Comparison of ENCODE assay signal across 19 mouse cellular contexts in the genomic region with DNA sequence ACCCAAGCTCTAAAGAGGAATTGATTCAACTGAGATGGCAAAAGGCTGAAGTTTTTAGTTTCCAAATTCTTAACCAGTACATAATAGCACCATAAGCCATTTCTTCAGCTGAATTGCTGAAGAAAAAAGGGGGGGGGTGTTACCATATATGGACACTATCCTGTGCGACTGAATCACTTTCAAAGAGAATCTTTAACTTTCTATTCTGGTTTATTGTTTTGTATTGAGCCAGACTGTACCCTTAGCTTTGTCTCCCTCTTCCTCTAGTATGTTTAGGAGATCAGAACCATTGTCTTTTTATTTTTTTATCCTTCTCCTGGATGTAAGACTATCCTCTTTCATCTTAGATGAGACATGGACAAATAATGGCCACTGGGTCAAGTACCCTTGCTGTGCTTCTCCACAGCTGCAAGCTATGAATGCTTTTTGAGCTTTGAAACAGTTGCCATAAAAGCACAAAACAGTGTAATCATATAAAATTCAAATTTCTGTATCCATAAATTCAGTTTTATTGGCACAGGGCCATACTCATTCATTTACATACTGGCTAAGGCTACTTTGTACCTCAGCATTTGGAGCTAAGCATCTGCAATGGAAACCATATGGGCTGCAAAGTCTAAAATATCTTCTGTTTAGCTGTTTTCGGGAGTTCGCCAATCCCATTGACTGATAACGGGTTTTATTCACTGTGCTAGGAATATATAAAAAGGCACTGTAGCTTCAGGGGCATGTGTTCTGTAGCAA.
A peak's percentile ranks its signal among the peaks of the same experiment; 100 is the strongest.
DNase-seq lines count a peak whose midpoint lies in the region; ATAC-seq lines count a peak whose summit lies in the region.
"Had no signal": no experiment of that assay in that cellular context is flagged by ENCODE, and none has a peak within 500 bp of the region (broad histone marks: within the 10 kb centered on the region; RNA-seq: fewer than 3 reads in every experiment).

No protein-coding gene starts in this region.

- no peaks in the 10 kb centered on the region for H3K27me3 ChIP-seq in forebrain, embryonic 13.5 days
- no peaks in the 10 kb centered on the region for H3K27me3 ChIP-seq in forebrain, embryonic 11.5 days (ENCODE audit: control insufficient read depth, insufficient read depth, low read length)
- H3K27me3 ChIP-seq: hindbrain, embryonic 13.5 days; limb, embryonic 15.5 days; neural tube, embryonic 13.5 days had no signal

- H3K4me3 ChIP-seq in forebrain, embryonic 13.5 days, result no peak overlapping the region
- no peak overlapping the region for H3K4me3 ChIP-seq in forebrain, embryonic 11.5 days (ENCODE audit: low read depth, low read length)
- H3K4me3 ChIP-seq: heart, embryonic 10.5 days; hindbrain, embryonic 13.5 days; limb, embryonic 15.5 days; neural tube, embryonic 13.5 days had no signal

- H3K9me3 ChIP-seq in forebrain, embryonic 13.5 days (replicated peaks), result no peaks in the 10 kb centered on the region
- no peaks in the 10 kb centered on the region for H3K9me3 ChIP-seq in forebrain, embryonic 11.5 days (ENCODE audit: control insufficient read depth, low read length)
- H3K9me3 ChIP-seq: heart, embryonic 10.5 days; hindbrain, embryonic 13.5 days; limb, embryonic 15.5 days; neural tube, embryonic 13.5 days had no signal

- H3K4me2 ChIP-seq in forebrain, embryonic 13.5 days, result no peak overlapping the region
- H3K4me2 ChIP-seq in forebrain, embryonic 11.5 days (ENCODE audit: low read depth, low read length, severe bottlenecking), result no peak overlapping the region
- H3K4me2 ChIP-seq: hindbrain, embryonic 13.5 days; limb, embryonic 15.5 days; neural tube, embryonic 13.5 days had no signal

- WGBS in forebrain, embryonic 13.5 days, result 81% methylated on average over 4 of the region's 4 CpGs
- 88% methylated on average over 4 of the region's 4 CpGs for WGBS in forebrain, embryonic 11.5 days

- H3K36me3 ChIP-seq in forebrain, embryonic 13.5 days (ENCODE audit: poor library complexity, severe bottlenecking), result no peaks in the 10 kb centered on the region
- H3K36me3 ChIP-seq in forebrain, embryonic 11.5 days (ENCODE audit: control insufficient read depth, insufficient read depth, low read length), result no peaks in the 10 kb centered on the region
- H3K36me3 ChIP-seq: heart, embryonic 10.5 days; hindbrain, embryonic 13.5 days; limb, embryonic 15.5 days; neural tube, embryonic 13.5 days had no signal

- H3K9ac ChIP-seq in forebrain, embryonic 13.5 days, result no peak overlapping the region
- no peak overlapping the region for H3K9ac ChIP-seq in forebrain, embryonic 11.5 days (ENCODE audit: low read length)
- H3K9ac ChIP-seq: hindbrain, embryonic 13.5 days; limb, embryonic 15.5 days; liver, postnatal 0 days; neural tube, embryonic 13.5 days had no signal

- no peak overlapping the region for H3K27ac ChIP-seq in forebrain, embryonic 13.5 days
- no peak overlapping the region for H3K27ac ChIP-seq in forebrain, embryonic 11.5 days (ENCODE audit: low read depth, low read length)
- H3K27ac ChIP-seq: heart, embryonic 10.5 days; hindbrain, embryonic 13.5 days; limb, embryonic 15.5 days; neural tube, embryonic 13.5 days had no signal

- peak; percentile 85; the same call in 1 of the 2 replicates for ATAC-seq in forebrain, embryonic 13.5 days
- no peak for ATAC-seq in forebrain, embryonic 11.5 days (replicated peaks; ENCODE audit: low FRiP score)
- ATAC-seq in granulocyte monocyte progenitor cell, adult 5-6 weeks (replicated peaks; ENCODE audit: poor library complexity, severe bottlenecking), result no peak
- ATAC-seq: liver, postnatal 0 days had no signal

- no peaks in the 10 kb centered on the region for H3K4me1 ChIP-seq in forebrain, embryonic 13.5 days
- H3K4me1 ChIP-seq in forebrain, embryonic 11.5 days (replicated peaks; ENCODE audit: control insufficient read depth, insufficient read depth, low read length), result no peaks in the 10 kb centered on the region
- H3K4me1 ChIP-seq: heart, embryonic 10.5 days; hindbrain, embryonic 13.5 days; limb, embryonic 15.5 days; neural tube, embryonic 13.5 days had no signal

- no peak for DNase-seq in forebrain, embryonic 11.5 days (ENCODE audit: low spot score)
- peak; percentile 11 to 67 for DNase-seq in layer of hippocampus, adult 18-20 months (ENCODE audit: low spot score in 2 of 2)
- DNase-seq in layer of hippocampus, postnatal 36 days, result no peak
- peak; percentile 26 to 63 for DNase-seq in right cerebral cortex, postnatal 10 days (ENCODE audit: low spot score in 2 of 2)
- DNase-seq in right cerebral cortex, postnatal 4 days, result no peak
- no peak for DNase-seq in spleen, postnatal 10 days (ENCODE audit: low spot score in 2 of 2)
- DNase-seq: cerebellum, adult 11 months; cerebellum, postnatal 36 days; gastrocnemius, postnatal 25 days; heart, postnatal 10 days; liver, postnatal 0 days; right cerebral cortex, postnatal 25 days; thymus, postnatal 4 days had no signal

Comparison
In these comparisons a context has a peak if more than half of its experiments do, and no peak if none do; other contexts are left out.
1. DNase-seq: peak in layer of hippocampus, adult 18-20 months (2 of 2) and right cerebral cortex, postnatal 10 days (2 of 2); none in forebrain, embryonic 11.5 days (single experiment), layer of hippocampus, postnatal 36 days (0 of 2), right cerebral cortex, postnatal 4 days (single experiment) and spleen, postnatal 10 days (0 of 2).